12 mouse cellular contexts compared by ENCODE assay signal in the genomic region with DNA sequence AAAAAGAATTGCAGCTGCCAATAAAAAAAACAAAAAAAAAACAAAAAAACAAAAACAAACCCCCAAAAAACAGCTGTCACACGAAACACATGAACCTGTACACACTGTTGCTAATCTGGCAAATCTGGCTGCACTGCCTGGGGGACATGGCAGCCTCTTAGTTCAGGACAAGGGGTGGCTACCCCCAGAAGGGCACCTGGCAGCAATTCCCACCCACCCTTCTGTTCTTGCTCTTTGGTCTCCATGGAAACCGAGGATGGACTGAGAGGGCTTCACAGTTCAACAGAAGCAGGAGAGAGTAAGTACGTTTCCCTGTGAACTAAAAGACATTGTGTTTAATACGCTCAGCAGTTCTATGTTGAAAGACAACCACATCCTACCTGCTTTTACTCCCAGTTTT. TPM values are rescaled to one million over a fixed set of nuclear protein-coding genes. Genes with fewer than 3 reads are reported as not detected.
A peak's percentile ranks its signal among the peaks of the same experiment; 100 is the strongest.
DNase-seq lines count a peak whose midpoint lies in the region; ATAC-seq lines count a peak whose summit lies in the region.
"Had no signal": no experiment of that assay in that cellular context is flagged by ENCODE, and none has a peak within 500 bp of the region (broad histone marks: within the 10 kb centered on the region; RNA-seq: fewer than 3 reads in every experiment).

No protein-coding gene starts in this region.

- peaks cover 67% of the 10 kb centered on the region for H3K27me3 ChIP-seq in heart, embryonic 15.5 days
- H3K27me3 ChIP-seq in heart, embryonic 11.5 days (ENCODE audit: control insufficient read depth, insufficient read depth, low read length): peaks cover 44% of the 10 kb centered on the region
- H3K27me3 ChIP-seq in embryonic facial prominence, embryonic 11.5 days (ENCODE audit: control insufficient read depth, insufficient read depth, low read length): no peaks in the 10 kb centered on the region
- no peaks in the 10 kb centered on the region for H3K27me3 ChIP-seq in forebrain, embryonic 14.5 days (replicated peaks; ENCODE audit: control insufficient read depth, insufficient read depth, low read length)
- H3K27me3 ChIP-seq in midbrain, embryonic 13.5 days: 0 out of 2 replicates have a peak, but pooled peaks cover 2% of the 10 kb centered on the region
- H3K27me3 ChIP-seq: stomach, embryonic 15.5 days had no signal

- no peak overlapping the region for H3K9ac ChIP-seq in heart, embryonic 15.5 days
- no peak overlapping the region for H3K9ac ChIP-seq in heart, embryonic 11.5 days (ENCODE audit: low read depth, low read length)
- H3K9ac ChIP-seq in embryonic facial prominence, embryonic 11.5 days (replicated peaks; ENCODE audit: low read length): no peak overlapping the region
- no peak overlapping the region for H3K9ac ChIP-seq in forebrain, embryonic 14.5 days (ENCODE audit: low read length)
- H3K9ac ChIP-seq in midbrain, embryonic 13.5 days (replicated peaks): peak overlapping the region; percentile 24; the same call in 1 of the 2 replicates
- H3K9ac ChIP-seq: lung, embryonic 15.5 days; stomach, embryonic 15.5 days had no signal

- ATAC-seq in heart, embryonic 15.5 days (replicated peaks; ENCODE audit: insufficient number of reproducible peaks, insufficient read depth, low FRiP score, low read depth): no peak
- ATAC-seq in heart, embryonic 11.5 days (replicated peaks; ENCODE audit: insufficient number of reproducible peaks, low FRiP score, low TSS enrichment): no peak
- no peak for ATAC-seq in embryonic facial prominence, embryonic 11.5 days (replicated peaks; ENCODE audit: insufficient number of reproducible peaks, low FRiP score, low TSS enrichment, low read depth)
- peak; percentile 54; the same call in 1 of the 2 replicates for ATAC-seq in forebrain, embryonic 14.5 days
- ATAC-seq in midbrain, embryonic 13.5 days: peak; percentile 55; the same call in 1 of the 2 replicates
- ATAC-seq in frontal cortex, adult (ENCODE audit: low TSS enrichment): no peak
- ATAC-seq: CD4-positive, CD25-positive, alpha-beta regulatory T cell, adult 4 months had no signal

- H3K4me2 ChIP-seq in heart, embryonic 15.5 days: 0 out of 2 replicates have a peak overlapping the region, but pooled peaks have one; percentile 1
- no peak overlapping the region for H3K4me2 ChIP-seq in heart, embryonic 11.5 days
- no peak overlapping the region for H3K4me2 ChIP-seq in embryonic facial prominence, embryonic 11.5 days (ENCODE audit: low read depth, low read length)
- H3K4me2 ChIP-seq in forebrain, embryonic 14.5 days (ENCODE audit: low read length): peak overlapping the region; percentile 28; the same call in 1 of the 2 replicates
- peak overlapping the region; percentile 5; the same call in 1 of the 2 replicates for H3K4me2 ChIP-seq in midbrain, embryonic 13.5 days (replicated peaks)
- H3K4me2 ChIP-seq: lung, embryonic 15.5 days; stomach, embryonic 15.5 days had no signal

- H3K36me3 ChIP-seq in heart, embryonic 15.5 days: peaks cover 23% of the 10 kb centered on the region
- H3K36me3 ChIP-seq in heart, embryonic 11.5 days (ENCODE audit: control insufficient read depth, insufficient read depth, low read length): peaks cover 11% of the 10 kb centered on the region
- H3K36me3 ChIP-seq in embryonic facial prominence, embryonic 11.5 days (replicated peaks; ENCODE audit: control insufficient read depth, insufficient read depth, low read depth, low read length): no peaks in the 10 kb centered on the region; the same call in none of the 2 replicates
- H3K36me3 ChIP-seq in forebrain, embryonic 14.5 days (ENCODE audit: control insufficient read depth, insufficient read depth, low read length): peaks cover 19% of the 10 kb centered on the region; the same call in 1 of the 2 replicates
- peaks cover 22% of the 10 kb centered on the region for H3K36me3 ChIP-seq in midbrain, embryonic 13.5 days

- 42% methylated on average over 4 of the region's 4 CpGs for WGBS in heart, embryonic 15.5 days
- WGBS in heart, embryonic 11.5 days (ENCODE audit: insufficient replicate concordance): 34% methylated on average over 4 of the region's 4 CpGs
- 37% methylated on average over 4 of the region's 4 CpGs for WGBS in embryonic facial prominence, embryonic 11.5 days
- 9% methylated on average over 4 of the region's 4 CpGs for WGBS in forebrain, embryonic 14.5 days
- 13% methylated on average over 4 of the region's 4 CpGs for WGBS in midbrain, embryonic 13.5 days

- H3K9me3 ChIP-seq in heart, embryonic 15.5 days (replicated peaks): no peaks in the 10 kb centered on the region
- no peaks in the 10 kb centered on the region for H3K9me3 ChIP-seq in heart, embryonic 11.5 days (replicated peaks; ENCODE audit: control insufficient read depth, low read length)
- no peaks in the 10 kb centered on the region for H3K9me3 ChIP-seq in embryonic facial prominence, embryonic 11.5 days (replicated peaks; ENCODE audit: control insufficient read depth, low read length)
- no peaks in the 10 kb centered on the region for H3K9me3 ChIP-seq in forebrain, embryonic 14.5 days (replicated peaks; ENCODE audit: control insufficient read depth, low read length)
- H3K9me3 ChIP-seq in midbrain, embryonic 13.5 days: no peaks in the 10 kb centered on the region
- H3K9me3 ChIP-seq: lung, embryonic 15.5 days; stomach, embryonic 15.5 days had no signal

- H3K27ac ChIP-seq in heart, embryonic 15.5 days: no peak overlapping the region
- no peak overlapping the region for H3K27ac ChIP-seq in heart, embryonic 11.5 days (ENCODE audit: low read depth, low read length)
- H3K27ac ChIP-seq in embryonic facial prominence, embryonic 11.5 days (replicated peaks; ENCODE audit: low read depth, low read length): no peak overlapping the region
- H3K27ac ChIP-seq in forebrain, embryonic 14.5 days (ENCODE audit: low read depth, low read length): peak overlapping the region; percentile 60
- H3K27ac ChIP-seq in midbrain, embryonic 13.5 days: peak overlapping the region; percentile 51
- H3K27ac ChIP-seq: lung, embryonic 15.5 days; stomach, embryonic 15.5 days had no signal

- peaks cover 29% of the 10 kb centered on the region for H3K4me1 ChIP-seq in heart, embryonic 15.5 days (replicated peaks)
- peaks cover 20% of the 10 kb centered on the region for H3K4me1 ChIP-seq in heart, embryonic 11.5 days (ENCODE audit: control insufficient read depth, insufficient read depth, low read length)
- peaks cover 6% of the 10 kb centered on the region for H3K4me1 ChIP-seq in embryonic facial prominence, embryonic 11.5 days (ENCODE audit: control insufficient read depth, insufficient read depth, low read length)
- peaks cover 25% of the 10 kb centered on the region for H3K4me1 ChIP-seq in forebrain, embryonic 14.5 days (ENCODE audit: control insufficient read depth, insufficient read depth, low read length)
- H3K4me1 ChIP-seq in midbrain, embryonic 13.5 days (replicated peaks): peaks cover 31% of the 10 kb centered on the region

- peak; percentile 48 for DNase-seq in embryonic facial prominence, embryonic 11.5 days (ENCODE audit: low spot score)
- peak; percentile 62 for DNase-seq in forebrain, embryonic 14.5 days (ENCODE audit: low spot score)
- DNase-seq in right cerebral cortex, postnatal 14 days: no peak
- DNase-seq in frontal cortex, adult 2 months (ENCODE audit: extremely low spot score in 1 of 2, low spot score in 1 of 2): no peak
- DNase-seq: liver had no signal

- H3K4me3 ChIP-seq in heart, embryonic 15.5 days: no peak overlapping the region
- H3K4me3 ChIP-seq in heart, embryonic 11.5 days (ENCODE audit: low read depth, low read length): no peak overlapping the region
- H3K4me3 ChIP-seq in embryonic facial prominence, embryonic 11.5 days (ENCODE audit: low read depth, low read length): no peak overlapping the region
- H3K4me3 ChIP-seq in forebrain, embryonic 14.5 days (ENCODE audit: low read depth, low read length): no peak overlapping the region
- H3K4me3 ChIP-seq in midbrain, embryonic 13.5 days (replicated peaks): no peak overlapping the region
- H3K4me3 ChIP-seq: lung, embryonic 15.5 days; stomach, embryonic 15.5 days had no signal

RNA-seq across cellular contexts. Expression of a gene that starts 7.8 kb away (rescaled TPM):
- 60.1 and 77.2 TPM in 2 replicates for polyA plus RNA-seq in heart, embryonic 15.5 days (2015; fragmentation: Nextera tagmentation; extraction: Ambion mirVana)
- 64.1 and 83.0 TPM in 2 replicates for polyA plus RNA-seq in heart, embryonic 11.5 days (2014; fragmentation: Nextera tagmentation; extraction: Ambion mirVana)
- polyA plus RNA-seq in embryonic facial prominence, embryonic 11.5 days (2014; fragmentation: Nextera tagmentation; extraction: Ambion mirVana): 231 and 252 TPM in 2 replicates
- 396 and 523 TPM in 2 replicates for polyA plus RNA-seq in forebrain, embryonic 14.5 days (2014; fragmentation: Nextera tagmentation; extraction: Ambion mirVana)
- 655 and 674 TPM in 2 replicates for polyA plus RNA-seq in midbrain, embryonic 13.5 days (2015; fragmentation: Nextera tagmentation; extraction: Ambion mirVana)
- 366 and 391 TPM in 2 replicates for polyA plus RNA-seq in frontal cortex, adult 2 months (2012; rRNA removed)
- polyA plus RNA-seq: CD4-positive, CD25-positive, alpha-beta regulatory T cell, adult 4 months had no signal

RNA-seq across cellular contexts. Expression of a gene that starts 17.8 kb away (rescaled TPM):
- 221 and 251 TPM in 2 replicates for polyA plus RNA-seq in heart, embryonic 15.5 days (2015; fragmentation: Nextera tagmentation; extraction: Ambion mirVana)
- polyA plus RNA-seq in heart, embryonic 11.5 days (2014; fragmentation: Nextera tagmentation; extraction: Ambion mirVana): 439 and 451 TPM in 2 replicates
- polyA plus RNA-seq in embryonic facial prominence, embryonic 11.5 days (2014; fragmentation: Nextera tagmentation; extraction: Ambion mirVana): 124 and 136 TPM in 2 replicates
- 124 and 127 TPM in 2 replicates for polyA plus RNA-seq in forebrain, embryonic 14.5 days (2014; fragmentation: Nextera tagmentation; extraction: Ambion mirVana)
- 145 and 159 TPM in 2 replicates for polyA plus RNA-seq in midbrain, embryonic 13.5 days (2015; fragmentation: Nextera tagmentation; extraction: Ambion mirVana)
- 174 and 242 TPM in 2 replicates for polyA plus RNA-seq in frontal cortex, adult 2 months (2012; rRNA removed)

RNA-seq across cellular contexts. Expression of a gene that starts 31.6 kb away (rescaled TPM):
- polyA plus RNA-seq in heart, embryonic 15.5 days (2015; fragmentation: Nextera tagmentation; extraction: Ambion mirVana): 0.18 and 0.30 TPM in 2 replicates
- 0.21 and 0.34 TPM in 2 replicates for polyA plus RNA-seq in heart, embryonic 11.5 days (2014; fragmentation: Nextera tagmentation; extraction: Ambion mirVana)
- 1.7 TPM in 2 replicates for polyA plus RNA-seq in embryonic facial prominence, embryonic 11.5 days (2014; fragmentation: Nextera tagmentation; extraction: Ambion mirVana)
- 6.7 and 7.4 TPM in 2 replicates for polyA plus RNA-seq in forebrain, embryonic 14.5 days (2014; fragmentation: Nextera tagmentation; extraction: Ambion mirVana)
- 2.3 and 2.8 TPM in 2 replicates for polyA plus RNA-seq in midbrain, embryonic 13.5 days (2015; fragmentation: Nextera tagmentation; extraction: Ambion mirVana)
- 67.1 and 81.0 TPM in 2 replicates for polyA plus RNA-seq in frontal cortex, adult 2 months (2012; rRNA removed)
- polyA plus RNA-seq: CD4-positive, CD25-positive, alpha-beta regulatory T cell, adult 4 months had no signal

RNA-seq across cellular contexts. Expression of a gene that starts 33.4 kb away (rescaled TPM):
- polyA plus RNA-seq in heart, embryonic 15.5 days (2015; fragmentation: Nextera tagmentation; extraction: Ambion mirVana): 1.3 and 3.0 TPM in 2 replicates
- 0.90 and 1.1 TPM in 2 replicates for polyA plus RNA-seq in heart, embryonic 11.5 days (2014; fragmentation: Nextera tagmentation; extraction: Ambion mirVana)
- 1.0 and 1.3 TPM in 2 replicates for polyA plus RNA-seq in embryonic facial prominence, embryonic 11.5 days (2014; fragmentation: Nextera tagmentation; extraction: Ambion mirVana)
- polyA plus RNA-seq in forebrain, embryonic 14.5 days (2014; fragmentation: Nextera tagmentation; extraction: Ambion mirVana): 1.4 and 2.9 TPM in 2 replicates
- polyA plus RNA-seq in midbrain, embryonic 13.5 days (2015; fragmentation: Nextera tagmentation; extraction: Ambion mirVana): 4.3 and 4.7 TPM in 2 replicates
- 14.7 and 19.6 TPM in 2 replicates for polyA plus RNA-seq in frontal cortex, adult 2 months (2012; rRNA removed)

RNA-seq across cellular contexts. Expression of a gene that starts 40.8 kb away (rescaled TPM):
- polyA plus RNA-seq in heart, embryonic 15.5 days (2015; fragmentation: Nextera tagmentation; extraction: Ambion mirVana): 23.6 and 34.7 TPM in 2 replicates
- polyA plus RNA-seq in heart, embryonic 11.5 days (2014; fragmentation: Nextera tagmentation; extraction: Ambion mirVana): 36.5 and 39.9 TPM in 2 replicates
- 77.7 and 81.4 TPM in 2 replicates for polyA plus RNA-seq in embryonic facial prominence, embryonic 11.5 days (2014; fragmentation: Nextera tagmentation; extraction: Ambion mirVana)
- 72.0 and 75.7 TPM in 2 replicates for polyA plus RNA-seq in forebrain, embryonic 14.5 days (2014; fragmentation: Nextera tagmentation; extraction: Ambion mirVana)
- polyA plus RNA-seq in midbrain, embryonic 13.5 days (2015; fragmentation: Nextera tagmentation; extraction: Ambion mirVana): 60.2 and 66.6 TPM in 2 replicates
- polyA plus RNA-seq in frontal cortex, adult 2 months (2012; rRNA removed): 83.9 and 92.8 TPM in 2 replicates

Comparison
In these comparisons a context has a peak if more than half of its experiments do, and no peak if none do; other contexts are left out.
1. H3K4me2 ChIP-seq: peak in heart, embryonic 15.5 days (single experiment), forebrain, embryonic 14.5 days (single experiment) and midbrain, embryonic 13.5 days (single experiment); none in heart, embryonic 11.5 days (single experiment) and embryonic facial prominence, embryonic 11.5 days (single experiment).
2. ATAC-seq: peak in forebrain, embryonic 14.5 days (single experiment) and midbrain, embryonic 13.5 days (single experiment); none in heart, embryonic 15.5 days (single experiment), heart, embryonic 11.5 days (single experiment), embryonic facial prominence, embryonic 11.5 days (single experiment) and frontal cortex, adult (single experiment).
3. H3K27ac ChIP-seq: peak in forebrain, embryonic 14.5 days (single experiment) and midbrain, embryonic 13.5 days (single experiment); none in heart, embryonic 15.5 days (single experiment), heart, embryonic 11.5 days (single experiment) and embryonic facial prominence, embryonic 11.5 days (single experiment).
4. DNase-seq: peak in embryonic facial prominence, embryonic 11.5 days (single experiment) and forebrain, embryonic 14.5 days (single experiment); none in right cerebral cortex, postnatal 14 days (single experiment) and frontal cortex, adult 2 months (0 of 2).